Mouse (Mus musculus): Measurements from ENCODE around the gene Vps37c.
A peak's percentile ranks its signal among the peaks of the same experiment; 100 is the strongest.

Gene Vps37c

GRCm38 (mm10) chr19:10714168-10714567 is 25.6 kb downstream of the Vps37c start:
- no peak for DNase-seq

GRCm38 (mm10) chr19:10714682-10715475 is 26.3 kb downstream of the Vps37c start:
- DNase-seq = peak; percentile 78

GRCm38 (mm10) chr19:10715476-10715875 is 26.9 kb downstream of the Vps37c start:
- DNase-seq = no peak

GRCm38 (mm10) chr19:10718251-10718775 is 29.8 kb downstream of the Vps37c start:
- no peak for DNase-seq

- DNase-seq = no peak
Observed at GRCm38 (mm10) chr19:10719751-10720150, 31.2 kb downstream of the Vps37c start.

- no peak for DNase-seq
Observed at GRCm38 (mm10) chr19:10720524-10720923, 32.0 kb downstream of the Vps37c start.

- no peak for DNase-seq
Observed at GRCm38 (mm10) chr19:10721064-10721463, 32.5 kb downstream of the Vps37c start.

- DNase-seq = no peak
Observed at GRCm38 (mm10) chr19:10723084-10723483, 34.5 kb downstream of the Vps37c start.

GRCm38 (mm10) chr19:10723649-10724048 is 35.1 kb downstream of the Vps37c start:
- DNase-seq = no peak

GRCm38 (mm10) chr19:10724629-10725363 is 36.3 kb downstream of the Vps37c start:
- no peak for DNase-seq

GRCm38 (mm10) chr19:10729889-10730288 is 41.4 kb downstream of the Vps37c start:
- DNase-seq = no peak

GRCm38 (mm10) chr19:10730469-10730868 is 41.9 kb downstream of the Vps37c start:
- DNase-seq = no peak

GRCm38 (mm10) chr19:10731975-10732374 is 43.4 kb downstream of the Vps37c start:
- DNase-seq = no peak

- DNase-seq = no peak
Observed at GRCm38 (mm10) chr19:10732741-10733140, 44.2 kb downstream of the Vps37c start.

- peak; percentile 41 for DNase-seq
Observed at GRCm38 (mm10) chr19:10733501-10734127, 45.1 kb downstream of the Vps37c start.

GRCm38 (mm10) chr19:10734554-10734953 is 46.0 kb downstream of the Vps37c start:
- DNase-seq = no peak

GRCm38 (mm10) chr19:10735061-10735460 is 46.5 kb downstream of the Vps37c start:
- DNase-seq = no peak

GRCm38 (mm10) chr19:10735861-10736260 is 47.3 kb downstream of the Vps37c start:
- no peak for DNase-seq

- DNase-seq = no peak
Observed at GRCm38 (mm10) chr19:10738038-10738437, 49.5 kb downstream of the Vps37c start.

- no peak for DNase-seq
Observed at GRCm38 (mm10) chr19:10738811-10739210, 50.3 kb downstream of the Vps37c start, which contains the start of gene Cd5. Gene Cd5, minus strand, starts transcription at chr19:10739002.

- no peak for DNase-seq
Observed at GRCm38 (mm10) chr19:10739916-10740315, 51.4 kb downstream of the Vps37c start.

GRCm38 (mm10) chr19:10740641-10741440 is 52.3 kb downstream of the Vps37c start:
- no peak for DNase-seq

Data from right cerebral cortex, postnatal 25 days (tissue).